Mouse (Mus musculus): ENCODE results near the gene Olfr1141. TPM values are rescaled to one million over a fixed set of nuclear protein-coding genes. Genes with fewer than 3 reads are reported as not detected.

The Olfr1141 gene
- not detected for total RNA-seq (2022)

- DNase-seq (ENCODE audit: low spot score in 2 of 2), result no peak
Observed at GRCm38 (mm10) chr2:87753891-87754290, at the start of gene Olfr1141. Olfr1141 (minus strand) TSS chr2:87753991.

- DNase-seq (ENCODE audit: low spot score in 2 of 2), result no peak
Observed at GRCm38 (mm10) chr2:87800292-87800691, 46.5 kb upstream of the Olfr1141 start, which contains the start of gene Olfr1143. Olfr1143 (plus strand) TSS chr2:87800592.

- no peak for DNase-seq (ENCODE audit: low spot score in 2 of 2)
Observed at GRCm38 (mm10) chr2:87779183-87779582, 25.4 kb upstream of the Olfr1141 start, which contains the start of gene Olfr152. Olfr152 (plus strand) TSS chr2:87779483.

- DNase-seq (ENCODE audit: low spot score in 2 of 2), result no peak
Observed at GRCm38 (mm10) chr2:87776143-87776542, 22.4 kb upstream of the Olfr1141 start.

GRCm38 (mm10) chr2:87743452-87743851 lies 10.3 kb downstream of the Olfr1141 start, which contains the start of gene Olfr1140:
Olfr1140 (plus strand) TSS chr2:87743752.
- no peak for DNase-seq (ENCODE audit: low spot score in 2 of 2)

GRCm38 (mm10) chr2:87739878-87740277 lies 13.9 kb downstream of the Olfr1141 start, which contains the start of gene Olfr1138:
Olfr1138 (minus strand) TSS chr2:87739978.
- no peak for DNase-seq (ENCODE audit: low spot score in 2 of 2)

GRCm38 (mm10) chr2:87713079-87713478 lies 40.7 kb downstream of the Olfr1141 start, which contains the start of gene Olfr1137:
Olfr1137 (minus strand) TSS chr2:87713179.
- DNase-seq (ENCODE audit: low spot score in 2 of 2), result no peak

Other genes starting within 250 kb of the Olfr1141 start
- not detected for gene Pramel6, start 247.4 kb downstream of the Olfr1141 start, total RNA-seq (2022)
- gene Olfr153, start 222.2 kb downstream of the Olfr1141 start, total RNA-seq (2022), result not detected
- gene Olfr1128, start 208.4 kb downstream of the Olfr1141 start, total RNA-seq (2022), result not detected
- gene Olfr1129, start 180.1 kb downstream of the Olfr1141 start, total RNA-seq (2022), result not detected
- gene Olfr1130, start 147.8 kb downstream of the Olfr1141 start, total RNA-seq (2022), result not detected
- gene Olfr1131, start 126.9 kb downstream of the Olfr1141 start, total RNA-seq (2022), result not detected
- gene Olfr1132, start 116.5 kb downstream of the Olfr1141 start, total RNA-seq (2022), result not detected
- not detected for gene Olfr1133, start 106.6 kb downstream of the Olfr1141 start, total RNA-seq (2022)
- not detected for gene Olfr1134, start 95.5 kb downstream of the Olfr1141 start, total RNA-seq (2022)
- gene Olfr1135, start 80.3 kb downstream of the Olfr1141 start, total RNA-seq (2022), result not detected
- gene Olfr1136, start 60.0 kb downstream of the Olfr1141 start, total RNA-seq (2022), result not detected
- not detected for gene Olfr1137, start 40.8 kb downstream of the Olfr1141 start, total RNA-seq (2022)
- not detected for gene Olfr1138, start 14.0 kb downstream of the Olfr1141 start, total RNA-seq (2022)
- not detected for gene Olfr1140, start 10.2 kb downstream of the Olfr1141 start, total RNA-seq (2022)
- not detected for gene Olfr152, start 25.5 kb upstream of the Olfr1141 start, total RNA-seq (2022)
- not detected for gene Olfr1143, start 46.6 kb upstream of the Olfr1141 start, total RNA-seq (2022)
- not detected for gene Olfr1145, start 55.8 kb upstream of the Olfr1141 start, total RNA-seq (2022)
- gene Olfr1148, start 76.5 kb upstream of the Olfr1141 start, total RNA-seq (2022), result not detected
- not detected for gene Olfr1150-ps1, start 90.0 kb upstream of the Olfr1141 start, total RNA-seq (2022)
- not detected for gene Olfr1151, start 101.9 kb upstream of the Olfr1141 start, total RNA-seq (2022)
- not detected for gene Olfr1152, start 112.5 kb upstream of the Olfr1141 start, total RNA-seq (2022)
- not detected for gene Olfr1153, start 141.0 kb upstream of the Olfr1141 start, total RNA-seq (2022)
- not detected for gene Olfr1154, start 151.2 kb upstream of the Olfr1141 start, total RNA-seq (2022)
- not detected for gene Olfr1155, start 191.1 kb upstream of the Olfr1141 start, total RNA-seq (2022)
- under 1 TPM in 3 of 4 experiments, not detected in 1; 0.14 to 0.23 (median 0.22) TPM for gene Olfr1156, start 199.1 kb upstream of the Olfr1141 start, total RNA-seq (2022)
- gene Olfr1157, start 214.3 kb upstream of the Olfr1141 start, total RNA-seq (2022), result not detected
- not detected for gene Olfr74, start 220.7 kb upstream of the Olfr1141 start, total RNA-seq (2022)
- not detected for gene Olfr1158, start 236.1 kb upstream of the Olfr1141 start, total RNA-seq (2022)

Measured in left cerebral cortex, adult 8-10 months (tissue).